Mouse (Mus musculus) kidney, adult 2 months (tissue): ENCODE measurements at regions not wholly inside any gene's neighbourhood (a gene's known extent, or its start where the extent isn't known, plus 50 kb on each side); places are given as distances from the start of the nearest gene placed in this dataset.

Experiments used
- CTCF ChIP-seq: fragments of 200-500 bp; conservative IDR thresholded peaks from 2 replicates; pipeline ENCODE4 v1.5.1; 2011; ENCODE audit warnings: low read depth, mild to moderate bottlenecking, control low read depth, low read length, moderate library complexity, mixed read lengths; ENCODE audit not compliant: insufficient read depth, insufficient read length
- POLR2A ChIP-seq: fragments of 200-500 bp; IDR thresholded peaks from one replicate; pipeline ENCODE4 v1.6.1; 2011; ENCODE audit warnings: low read depth, low read length, control low read depth

GRCm38 (mm10) chr9:43920053-43920754 lies 123.0 kb upstream of the Thy1 start:
- TF ChIP-seq POLR2A = no peak
- TF ChIP-seq CTCF = peak; percentile 74
